Mouse (Mus musculus) limb, embryonic 10.5 days (tissue): ENCODE measurements around the gene Ptpn6. TPM values are rescaled to one million over a fixed set of nuclear protein-coding genes. Genes with fewer than 3 reads are reported as not detected.

Experiments used
- DNase-seq: peaks from one replicate; pipeline ENCODE4 v3.0.0-alpha.2; 2017; ENCODE audit warnings: low spot score
- H3K27ac ChIP-seq: fragments of 300-500 bp; sonication (generic); 2 replicates; pipeline ENCODE4 v1.5.1; 2016; ENCODE audit warnings: mild to moderate bottlenecking
- H3K27me3 ChIP-seq: fragments of 300-500 bp; sonication (generic); 2 replicates; pipeline ENCODE4 v1.6.1; 2016; ENCODE audit warnings: low read depth, mild to moderate bottlenecking; ENCODE audit not compliant: poor library complexity, severe bottlenecking
- H3K36me3 ChIP-seq: fragments of 300-500 bp; sonication (generic); 2 replicates; pipeline ENCODE4 v1.6.1; 2016; ENCODE audit warnings: mild to moderate bottlenecking, moderate library complexity
- H3K4me1 ChIP-seq: fragments of 300-500 bp; sonication (generic); 2 replicates; pipeline ENCODE4 v1.6.1; 2016
- H3K4me3 ChIP-seq: fragments of 300-500 bp; sonication (generic); 2 replicates; pipeline ENCODE4 v1.5.1; 2016; ENCODE audit warnings: mild to moderate bottlenecking, moderate library complexity
- H3K9me3 ChIP-seq: fragments of 300-500 bp; sonication (generic); replicated peaks from 2 replicates; pipeline ENCODE4 v1.6.1; 2016; ENCODE audit warnings: mild to moderate bottlenecking
- whole genome bisulfite sequencing: fragments of 180-500 bp; shearing (Covaris S2); methylation state at CpG from one replicate; pipeline ENCODE4 v1.1.7; 2016; 5-methylcytosine and 5-hydroxymethylcytosine counted together
- polyA plus RNA-seq: library from polyadenylated mRNA; unstranded; fragments of >200 nt; fragmentation: Nextera tagmentation; extraction: Ambion mirVana; gene quantifications from 2 replicates; pipeline ENCODE4 v1.2.1, GENCODE M21; 2016

Gene Ptpn6
- polyA plus RNA-seq, 1 experiment from 2014 or later, result 7.6 TPM

DNA sequence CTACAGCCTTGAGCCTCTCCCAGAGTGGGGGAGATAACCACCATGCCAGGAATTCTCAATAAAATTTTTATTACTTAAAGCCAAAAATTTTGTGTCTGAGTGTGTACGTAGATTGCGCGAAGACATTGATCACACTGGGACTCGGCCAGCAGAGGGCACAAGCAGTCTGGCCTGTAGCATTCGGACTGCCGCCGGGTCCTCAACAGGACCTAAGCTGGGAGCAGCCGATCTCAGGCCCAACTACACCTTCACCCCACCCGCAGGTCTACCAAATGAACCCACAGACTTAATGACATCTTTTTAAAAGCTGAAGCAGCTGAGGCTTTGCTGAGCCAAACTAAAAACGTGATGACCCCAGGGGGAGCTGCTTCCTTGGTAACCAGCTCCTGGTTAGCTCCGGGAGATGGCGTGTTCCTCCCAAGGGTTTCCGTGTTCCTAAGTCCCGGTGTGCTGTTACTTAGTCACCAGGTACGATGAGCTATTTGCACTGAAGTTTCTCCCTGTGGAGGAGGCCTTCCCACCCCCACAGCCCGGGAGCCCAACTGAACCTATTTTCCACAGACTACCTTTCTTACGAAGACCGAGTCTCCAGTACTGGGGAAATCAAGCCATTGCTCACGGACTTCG is 21.5 kb downstream of the Ptpn6 start:
- Histone ChIP-seq H3K27me3 (no peaks in the 10 kb centered on the region), H3K9me3 (no peaks in the 10 kb centered on the region), H3K4me3 (no peak overlapping the region), H3K4me1 (peaks cover 37% of the 10 kb centered on the region), H3K36me3 (peaks cover 48% of the 10 kb centered on the region), H3K27ac (no peak overlapping the region)
- DNase-seq, result peak; percentile 67
- WGBS, result 76% methylated on average over 20 of the region's 20 CpGs

DNA sequence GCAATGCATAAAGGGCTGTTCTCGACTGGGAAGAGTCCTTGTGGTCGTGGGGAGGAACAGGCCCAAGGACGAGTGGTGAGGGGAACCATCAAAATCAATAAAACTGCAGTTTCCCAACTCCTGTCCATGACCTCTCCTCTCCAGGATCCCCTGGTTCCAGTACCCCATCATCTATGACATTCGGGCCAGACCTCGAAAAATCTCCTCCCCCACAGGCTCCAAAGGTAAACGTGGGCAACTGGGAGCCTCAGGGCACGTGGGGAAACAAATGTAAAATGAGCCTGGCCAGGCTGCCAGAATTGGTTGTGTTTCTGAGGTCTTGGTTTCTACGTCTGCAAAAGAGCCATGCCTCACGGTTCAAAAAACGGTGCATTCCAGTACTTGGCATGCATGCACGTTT is 25.6 kb downstream of the Ptpn6 start:
- peak overlapping the region; percentile 76 for H3K4me3 ChIP-seq

DNA sequence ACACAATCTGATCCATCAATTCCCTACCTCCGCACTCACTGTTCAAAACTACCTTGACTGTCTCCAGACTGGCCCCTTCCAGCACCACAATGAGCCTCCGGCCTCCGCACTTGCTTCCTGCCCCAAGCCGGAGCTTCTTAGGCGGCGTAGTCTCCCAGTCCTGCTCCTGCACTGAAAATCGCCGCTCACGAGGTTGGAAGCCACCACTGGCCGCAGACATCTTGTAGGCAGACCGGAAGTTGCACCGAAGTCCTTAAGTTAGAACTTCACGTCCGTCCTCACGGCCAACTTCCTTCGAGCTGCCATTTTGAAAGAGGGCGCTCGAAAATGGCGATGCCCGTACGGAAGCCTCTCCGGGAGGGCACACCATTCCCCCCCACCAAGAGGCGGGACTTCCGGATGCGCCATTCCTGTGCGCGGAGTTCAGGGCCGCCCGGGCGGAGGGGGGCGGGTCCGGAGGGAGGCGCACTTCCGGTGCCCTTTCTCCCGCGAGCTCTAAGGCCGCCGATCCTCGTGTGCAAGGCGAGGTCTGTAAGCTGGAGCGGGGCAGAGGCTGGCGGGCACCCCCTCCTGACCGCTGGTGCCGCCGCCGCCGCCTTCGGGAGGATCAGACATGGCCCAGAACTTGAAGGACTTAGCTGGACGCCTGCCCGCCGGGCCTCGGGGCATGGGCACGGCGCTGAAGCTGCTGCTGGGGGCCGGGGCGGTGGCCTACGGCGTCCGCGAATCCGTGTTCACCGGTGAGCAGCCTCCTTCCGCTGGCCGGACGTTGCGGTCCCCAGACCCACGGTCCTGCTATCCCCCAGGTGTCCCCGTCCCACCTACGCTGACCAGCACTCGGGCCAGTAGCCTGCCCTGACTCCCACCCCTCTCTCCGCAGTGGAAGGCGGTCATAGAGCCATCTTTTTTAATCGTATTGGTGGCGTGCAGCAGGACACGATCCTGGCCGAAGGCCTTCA is 26.4 kb downstream of the Ptpn6 start, which contains the start of the genes Emg1 and Phb2:
Emg1 (minus strand) TSS at position 355 of the 959 bp plus-strand sequence.
Phb2 (plus strand) TSS at position 513 of the 959 bp plus-strand sequence.
- peak; percentile 100 for DNase-seq
- H3K27ac ChIP-seq, result peak within 1 kb of the TSS; percentile 91
- H3K4me3 ChIP-seq, result peak within 1 kb of the TSS; percentile 76
- WGBS, result under 1% methylated on average over 74 of the region's 76 CpGs
- peaks cover 73% of the 10 kb centered on the region for H3K36me3 ChIP-seq
- H3K27me3 ChIP-seq, result no peaks in the 10 kb centered on the region
- H3K9me3 ChIP-seq, result no peaks in the 10 kb centered on the region
- H3K4me1 ChIP-seq, result peaks cover 32% of the 10 kb centered on the region

More for the DNA sequence above, 25.6 kb downstream of the Ptpn6 start:
- Histone ChIP-seq H3K9me3 (no peaks in the 10 kb centered on the region), H3K27ac (peak overlapping the region; percentile 91), H3K4me1 (peaks cover 32% of the 10 kb centered on the region), H3K27me3 (no peaks in the 10 kb centered on the region), H3K36me3 (peaks cover 73% of the 10 kb centered on the region)
- DNase-seq, result no peak
- WGBS, result 20% methylated on average over 11 of the region's 11 CpGs

DNA sequence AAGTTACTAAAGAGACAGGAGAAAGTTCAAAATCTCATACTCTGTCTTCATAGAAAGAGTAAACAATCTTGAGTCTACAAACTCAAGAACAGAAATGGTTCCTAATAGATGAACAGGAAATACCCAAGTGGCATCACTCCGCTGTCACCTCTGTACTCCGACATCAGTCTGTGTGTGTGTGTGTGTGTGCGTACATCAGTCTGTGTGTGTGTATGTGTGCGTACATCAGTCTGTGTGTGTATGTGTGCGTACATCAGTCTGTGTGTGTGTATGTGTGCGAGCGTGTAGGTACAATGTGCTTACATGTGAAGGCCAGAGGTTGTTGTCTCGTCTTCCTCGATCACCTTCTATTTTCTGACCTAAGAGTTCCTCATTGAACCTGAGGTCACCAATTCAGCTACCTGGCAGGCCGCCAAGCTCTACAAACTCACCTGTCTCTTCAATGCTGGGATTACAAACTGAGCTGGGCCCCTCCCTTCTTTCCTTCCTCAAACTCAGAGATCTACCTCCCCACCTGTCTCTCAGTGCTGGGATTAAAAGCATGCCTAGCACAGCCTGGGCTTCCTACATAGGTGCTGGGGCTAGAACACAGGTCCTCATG is 30.1 kb downstream of the Ptpn6 start:
- no peaks in the 10 kb centered on the region for H3K27me3 ChIP-seq
- 95% methylated on average over 10 of the region's 10 CpGs for WGBS
- no peak overlapping the region for H3K27ac ChIP-seq
- H3K4me1 ChIP-seq, result peaks cover 22% of the 10 kb centered on the region
- no peak for DNase-seq
- no peaks in the 10 kb centered on the region for H3K9me3 ChIP-seq
- H3K36me3 ChIP-seq, result peaks cover 73% of the 10 kb centered on the region
- H3K4me3 ChIP-seq, result no peak overlapping the region

DNA sequence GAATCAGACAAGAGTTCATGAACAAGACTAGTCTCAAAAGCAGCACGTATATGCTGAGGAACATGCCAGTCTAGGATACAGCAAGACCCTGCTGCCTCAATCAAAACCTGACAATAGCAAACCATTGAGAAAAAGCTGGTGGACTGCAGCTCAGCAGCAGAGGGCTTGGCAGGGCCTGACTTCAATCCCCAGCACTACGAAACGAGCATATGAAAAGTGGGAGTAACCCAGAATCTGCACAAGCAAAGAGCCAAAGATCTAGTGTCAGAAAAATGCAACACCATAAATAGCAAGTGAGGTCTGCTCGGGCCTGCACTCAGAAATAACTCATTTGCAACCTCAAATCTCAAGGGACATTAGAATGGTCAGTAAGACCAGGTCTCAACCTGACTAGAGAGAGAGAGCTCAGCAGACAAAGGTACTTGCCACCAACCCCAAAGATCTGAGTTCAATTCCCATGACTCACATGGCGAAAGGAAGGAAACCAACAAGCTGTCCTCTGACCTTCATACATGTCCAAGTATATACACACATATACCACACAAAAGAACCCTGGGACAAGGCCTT is 32.4 kb downstream of the Ptpn6 start:
- H3K9me3 ChIP-seq, result no peaks in the 10 kb centered on the region
- WGBS, result 87% methylated on average over 5 of the region's 5 CpGs
- no peak for DNase-seq
- peaks cover 14% of the 10 kb centered on the region for H3K4me1 ChIP-seq
- no peak overlapping the region for H3K27ac ChIP-seq
- H3K36me3 ChIP-seq, result peaks cover 94% of the 10 kb centered on the region
- no peak overlapping the region for H3K4me3 ChIP-seq
- H3K27me3 ChIP-seq, result no peaks in the 10 kb centered on the region

DNA sequence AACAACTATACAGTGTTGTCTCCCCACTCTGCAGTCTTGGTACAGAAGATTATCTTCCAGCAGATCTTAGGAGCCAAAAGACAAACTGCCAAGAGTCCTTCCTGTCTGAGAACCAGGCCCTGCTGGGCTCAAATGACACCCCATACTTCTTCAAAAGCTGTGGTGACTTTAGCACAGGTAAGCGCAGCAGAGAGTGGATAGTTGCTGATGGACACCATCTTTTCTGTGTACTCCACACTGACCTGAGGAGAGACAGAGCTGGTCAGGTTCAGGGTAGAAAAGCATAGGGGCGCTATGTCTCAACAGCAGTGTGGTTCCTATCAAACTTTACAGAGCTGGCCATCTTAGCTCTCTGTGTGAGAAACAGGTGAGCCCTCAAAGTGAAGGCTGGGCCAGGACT is 34.1 kb downstream of the Ptpn6 start:
- H3K27me3 ChIP-seq, result no peaks in the 10 kb centered on the region
- no peaks in the 10 kb centered on the region for H3K4me1 ChIP-seq
- peaks cover 100% of the 10 kb centered on the region for H3K36me3 ChIP-seq
- WGBS, result 92% methylated on average over 2 of the region's 2 CpGs
- H3K9me3 ChIP-seq, result no peaks in the 10 kb centered on the region
- H3K27ac ChIP-seq, result no peak overlapping the region
- DNase-seq, result no peak
- H3K4me3 ChIP-seq, result no peak overlapping the region

DNA sequence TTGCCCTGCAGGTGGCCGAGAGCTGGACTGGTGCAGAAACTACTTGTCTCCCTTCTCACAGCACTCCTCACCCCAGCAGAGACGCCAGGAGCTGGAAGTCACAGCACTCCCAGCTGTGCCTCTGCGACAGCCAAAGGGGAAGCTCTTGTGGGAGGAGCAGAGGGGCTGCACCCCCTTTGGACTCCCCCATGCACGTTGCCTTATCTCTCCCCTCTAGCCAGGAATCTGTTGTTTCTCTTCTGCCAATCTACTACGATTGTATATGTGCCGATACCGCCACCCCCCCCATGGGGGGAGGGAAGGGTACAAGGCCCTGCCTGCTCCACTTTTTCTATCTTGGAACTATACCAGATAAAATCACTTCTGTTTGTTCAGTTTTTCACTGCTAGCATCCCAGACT is 34.7 kb downstream of the Ptpn6 start:
- DNase-seq, result no peak
- Histone ChIP-seq H3K9me3 (no peaks in the 10 kb centered on the region), H3K4me3 (no peak overlapping the region), H3K36me3 (peaks cover 100% of the 10 kb centered on the region), H3K4me1 (no peaks in the 10 kb centered on the region), H3K27ac (no peak overlapping the region), H3K27me3 (no peaks in the 10 kb centered on the region)
- 82% methylated on average over 7 of the region's 7 CpGs for WGBS

DNA sequence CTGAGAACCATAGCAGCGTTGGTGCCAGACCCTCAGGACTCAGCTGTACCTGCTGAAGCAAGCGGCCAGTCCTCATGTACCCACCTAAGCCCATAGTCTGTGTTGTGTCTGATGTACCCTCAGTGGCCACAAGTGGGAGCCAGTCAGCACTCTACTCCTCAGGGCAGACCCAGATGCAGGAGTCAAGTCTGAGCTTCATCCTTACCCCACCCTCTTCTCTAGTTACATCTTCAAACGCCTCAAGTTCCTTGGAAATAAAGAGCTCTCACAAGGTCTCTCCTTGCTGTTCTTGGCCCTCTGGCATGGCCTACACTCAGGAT is 35.8 kb downstream of the Ptpn6 start:
- H3K4me1 ChIP-seq, result no peaks in the 10 kb centered on the region
- peak; percentile 72 for DNase-seq
- WGBS, result 53% methylated on average over 3 of the region's 3 CpGs
- H3K27ac ChIP-seq, result no peak overlapping the region
- peaks cover 94% of the 10 kb centered on the region for H3K36me3 ChIP-seq
- no peaks in the 10 kb centered on the region for H3K9me3 ChIP-seq
- H3K4me3 ChIP-seq, result no peak overlapping the region
- no peaks in the 10 kb centered on the region for H3K27me3 ChIP-seq

DNA sequence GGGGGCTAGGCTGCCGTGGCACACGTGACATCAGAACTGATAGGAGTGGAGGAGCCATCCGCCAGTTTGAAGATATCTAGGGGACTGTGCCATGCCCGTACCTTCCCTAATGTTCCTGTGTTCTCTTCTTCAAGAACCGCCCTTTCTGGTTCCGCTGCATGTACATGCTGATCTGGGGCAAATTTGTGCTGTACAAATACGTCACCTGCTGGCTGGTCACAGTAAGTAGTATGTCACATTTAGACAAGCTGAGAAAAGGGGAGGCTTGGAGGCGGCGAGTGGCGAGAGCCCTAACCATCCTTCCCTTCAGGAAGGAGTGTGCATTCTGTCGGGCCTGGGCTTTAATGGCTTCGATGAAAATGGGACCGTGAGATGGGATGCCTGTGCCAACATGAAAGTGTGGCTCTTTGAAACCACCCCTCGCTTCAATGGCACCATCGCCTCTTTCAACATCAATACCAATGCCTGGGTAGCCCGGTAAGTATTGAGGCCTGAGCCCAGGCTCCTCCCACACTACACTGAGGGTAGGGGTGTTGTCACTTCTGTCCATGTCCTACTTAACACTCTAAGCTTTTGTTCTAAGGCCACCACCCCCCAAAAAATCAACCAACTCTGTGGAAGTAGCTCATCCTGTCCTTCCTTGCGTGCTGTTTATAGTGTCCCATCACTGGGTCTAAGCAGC is 36.3 kb downstream of the Ptpn6 start:
- Histone ChIP-seq H3K4me3 (no peak overlapping the region), H3K9me3 (no peaks in the 10 kb centered on the region), H3K27me3 (no peaks in the 10 kb centered on the region), H3K4me1 (no peaks in the 10 kb centered on the region), H3K27ac (no peak overlapping the region), H3K36me3 (peaks cover 89% of the 10 kb centered on the region)
- 92% methylated on average over 17 of the region's 17 CpGs for WGBS
- no peak for DNase-seq

DNA sequence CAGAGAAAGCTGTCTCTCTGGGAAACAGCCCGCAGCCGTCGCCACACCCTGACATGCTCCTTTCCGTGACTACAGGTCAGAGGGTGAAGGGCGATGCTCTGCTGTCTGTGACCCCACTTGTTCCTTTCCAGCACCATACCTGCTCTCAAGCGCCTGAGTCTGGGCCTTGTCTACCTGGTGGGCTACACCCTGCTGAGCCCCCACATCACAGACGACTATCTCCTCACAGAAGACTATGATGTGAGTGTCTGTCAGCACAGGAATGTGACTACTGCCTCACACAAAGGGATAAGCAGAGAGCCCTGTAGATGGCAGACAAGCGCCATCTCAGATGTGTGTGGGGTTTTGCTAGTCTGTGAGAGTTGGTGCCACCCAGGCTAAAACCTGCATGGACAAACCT is 37.2 kb downstream of the Ptpn6 start:
- no peaks in the 10 kb centered on the region for H3K4me1 ChIP-seq
- peaks cover 80% of the 10 kb centered on the region for H3K36me3 ChIP-seq
- H3K9me3 ChIP-seq, result no peaks in the 10 kb centered on the region
- no peak overlapping the region for H3K4me3 ChIP-seq
- no peak overlapping the region for H3K27ac ChIP-seq
- DNase-seq, result no peak
- 86% methylated on average over 8 of the region's 8 CpGs for WGBS
- no peaks in the 10 kb centered on the region for H3K27me3 ChIP-seq

DNA sequence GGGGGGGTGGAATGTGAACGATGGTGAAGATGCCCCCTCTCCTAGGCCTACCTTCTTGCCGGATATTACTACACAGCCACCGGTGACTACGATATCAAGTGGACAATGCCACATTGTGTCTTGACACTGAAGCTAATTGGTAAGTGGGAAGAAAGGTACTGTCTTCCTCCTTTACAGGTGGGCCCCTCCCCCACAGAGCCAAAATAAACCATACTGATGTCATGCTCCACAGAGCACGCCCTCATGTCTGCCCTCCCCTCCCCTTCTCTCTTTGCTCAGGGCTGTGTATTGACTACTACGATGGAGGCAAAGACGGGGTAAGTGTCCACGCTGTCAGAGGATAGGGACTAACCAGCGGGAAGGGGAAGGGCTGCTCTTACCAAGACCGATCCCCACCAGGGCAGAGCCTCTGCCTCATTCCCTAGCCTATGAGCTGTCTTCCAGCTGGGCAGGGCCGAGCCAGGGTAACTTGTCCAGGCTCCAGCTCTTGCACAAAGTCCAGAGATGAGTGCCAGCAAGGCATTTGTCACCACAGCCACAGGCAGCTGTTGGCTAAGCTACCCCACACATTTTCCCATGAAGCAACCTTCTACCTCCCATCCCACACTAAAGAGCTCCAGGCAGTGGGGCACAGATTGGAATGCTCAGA is 38.4 kb downstream of the Ptpn6 start:
- Histone ChIP-seq H3K27me3 (no peaks in the 10 kb centered on the region), H3K9me3 (no peaks in the 10 kb centered on the region), H3K4me3 (no peak overlapping the region), H3K4me1 (no peaks in the 10 kb centered on the region), H3K27ac (no peak overlapping the region), H3K36me3 (peaks cover 75% of the 10 kb centered on the region)
- no peak for DNase-seq
- 89% methylated on average over 11 of the region's 11 CpGs for WGBS

DNA sequence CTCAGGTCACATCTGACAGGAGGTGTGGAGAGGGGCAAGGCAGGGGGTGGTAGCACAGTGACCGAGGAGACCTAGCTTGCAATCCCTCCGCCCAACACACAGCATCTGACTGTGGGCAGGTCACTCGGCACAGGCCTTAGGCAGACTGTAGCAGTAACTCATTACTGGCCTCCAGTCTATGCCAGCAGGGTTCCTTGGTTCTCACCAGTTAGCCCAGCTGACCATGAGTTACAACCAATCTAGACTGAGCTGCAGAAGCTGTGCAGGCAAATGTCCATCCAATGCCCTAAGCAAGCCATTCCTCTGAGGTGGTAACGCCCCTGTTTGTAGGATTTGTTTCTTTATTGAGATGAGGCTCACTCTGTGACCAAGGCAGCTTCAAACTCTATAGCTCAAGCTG is 39.1 kb downstream of the Ptpn6 start:
- no peak for DNase-seq
- Histone ChIP-seq H3K27me3 (no peaks in the 10 kb centered on the region), H3K9me3 (no peaks in the 10 kb centered on the region), H3K4me1 (0 out of 2 replicates have a peak, but pooled peaks cover 2% of the 10 kb centered on the region), H3K4me3 (no peak overlapping the region), H3K27ac (no peak overlapping the region), H3K36me3 (peaks cover 68% of the 10 kb centered on the region)
- 87% methylated on average over 4 of the region's 4 CpGs for WGBS
